Mouse (Mus musculus): ENCODE results near the gene Zfp523. TPM values are rescaled to one million over a fixed set of nuclear protein-coding genes. Genes with fewer than 3 reads are reported as not detected.

Gene Zfp523
- total RNA-seq, 2 experiments from 2014 or later = 101 to 112 TPM

- DNase-seq = no peak
These were observed 15.5 kb upstream of the Zfp523 start for GRCm38 (mm10) chr17:28161310-28161881.

- peak; percentile 79 for DNase-seq
These were observed 13.3 kb upstream of the Zfp523 start for GRCm38 (mm10) chr17:28163666-28164065.

GRCm38 (mm10) chr17:28170460-28171305 lies 6.2 kb upstream of the Zfp523 start:
- no peak for DNase-seq

GRCm38 (mm10) chr17:28172690-28173089 lies 4.2 kb upstream of the Zfp523 start:
- no peak for DNase-seq

GRCm38 (mm10) chr17:28177540-28178046 lies 664 bp downstream of the Zfp523 start:
- no peak for DNase-seq

- no peak for DNase-seq
These were observed 3.4 kb downstream of the Zfp523 start for GRCm38 (mm10) chr17:28180331-28180730.

GRCm38 (mm10) chr17:28180783-28181544 lies 4.0 kb downstream of the Zfp523 start:
- DNase-seq = no peak

GRCm38 (mm10) chr17:28184971-28185638 lies 8.2 kb downstream of the Zfp523 start:
- DNase-seq = no peak

- no peak for DNase-seq
These were observed 11.4 kb downstream of the Zfp523 start for GRCm38 (mm10) chr17:28188313-28188712.

GRCm38 (mm10) chr17:28192754-28193153 lies 15.8 kb downstream of the Zfp523 start:
- DNase-seq = no peak

- DNase-seq = no peak
These were observed 16.6 kb downstream of the Zfp523 start for GRCm38 (mm10) chr17:28193559-28193958.

- no peak for DNase-seq
These were observed 18.1 kb downstream of the Zfp523 start for GRCm38 (mm10) chr17:28195033-28195432.

- no peak for DNase-seq
These were observed 20.7 kb downstream of the Zfp523 start for GRCm38 (mm10) chr17:28197646-28198045.

- DNase-seq = no peak
These were observed 25.1 kb downstream of the Zfp523 start for GRCm38 (mm10) chr17:28201982-28202381.

GRCm38 (mm10) chr17:28204052-28204720 lies 27.3 kb downstream of the Zfp523 start:
- DNase-seq = no peak

GRCm38 (mm10) chr17:28205443-28205842 lies 28.5 kb downstream of the Zfp523 start:
- no peak for DNase-seq

- no peak for DNase-seq
These were observed 30.2 kb downstream of the Zfp523 start for GRCm38 (mm10) chr17:28207092-28207491.

GRCm38 (mm10) chr17:28207591-28208313 lies 30.8 kb downstream of the Zfp523 start, which contains the start of gene Def6:
Gene Def6, plus strand, starts transcription at chr17:28207778.
- DNase-seq = peak in 1 of 2 experiments; percentile 16

- no peak for DNase-seq
These were observed 31.3 kb downstream of the Zfp523 start for GRCm38 (mm10) chr17:28208314-28208612.

GRCm38 (mm10) chr17:28209457-28210110 lies 32.7 kb downstream of the Zfp523 start:
- no peak for DNase-seq

GRCm38 (mm10) chr17:28211921-28212341 lies 35.0 kb downstream of the Zfp523 start:
- DNase-seq = no peak
